Mouse (Mus musculus): ENCODE data around the gene Lrrc8d. TPM values are rescaled to one million over a fixed set of nuclear protein-coding genes. Genes with fewer than 3 reads are reported as not detected.
A peak's percentile ranks its signal among the peaks of the same experiment; 100 is the strongest.
"Not testable (repeated sequence)": the region's sequence is repeated elsewhere in the genome, so short reads cannot be mapped to it uniquely, and the experiment has no call there.

Gene Lrrc8d
- total RNA-seq, 2 experiments from 2014 or later, result 15.7 to 44.6 TPM

DNA sequence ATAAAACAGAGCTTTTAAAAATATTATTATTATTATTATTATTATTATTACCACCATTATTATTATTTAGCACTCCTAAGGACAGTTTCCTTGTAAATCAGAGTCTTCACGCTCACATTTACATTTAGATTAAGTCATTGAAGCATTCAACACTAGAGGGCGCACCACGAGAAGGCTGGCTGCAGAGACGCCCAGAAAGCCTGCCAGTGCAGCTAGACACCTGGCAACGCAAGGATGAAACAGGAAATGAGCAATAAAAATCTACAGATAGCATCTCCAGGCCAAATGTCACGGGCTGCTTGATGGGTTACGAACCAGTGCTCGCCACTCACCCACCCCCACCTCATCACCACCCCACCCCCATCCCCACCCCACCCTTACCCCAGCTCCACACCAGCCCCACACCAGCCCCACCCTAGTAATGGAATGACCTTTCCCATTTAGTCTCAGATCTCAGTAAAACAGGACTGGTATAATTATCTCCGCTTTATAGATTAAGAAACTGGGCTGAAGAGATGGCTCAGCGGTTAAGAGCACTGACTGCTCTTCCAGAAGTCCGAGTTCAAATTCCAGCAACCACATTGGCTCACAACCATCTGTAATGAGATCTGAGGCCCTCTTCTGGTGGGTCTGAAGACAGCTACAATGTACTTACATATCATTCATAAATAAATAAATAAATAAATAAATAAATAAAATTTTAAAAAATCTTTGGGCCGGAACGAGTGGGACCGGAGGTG, 14.7 kb upstream of the Lrrc8d start:
- ATAC-seq (replicated peaks; ENCODE audit: poor library complexity, severe bottlenecking), result peak; percentile 74

- not testable (repeated sequence) for ATAC-seq (replicated peaks; ENCODE audit: poor library complexity, severe bottlenecking)
Measured at GRCm38 (mm10) chr5:105685780-105686305, 13.9 kb upstream of the Lrrc8d start.

DNA sequence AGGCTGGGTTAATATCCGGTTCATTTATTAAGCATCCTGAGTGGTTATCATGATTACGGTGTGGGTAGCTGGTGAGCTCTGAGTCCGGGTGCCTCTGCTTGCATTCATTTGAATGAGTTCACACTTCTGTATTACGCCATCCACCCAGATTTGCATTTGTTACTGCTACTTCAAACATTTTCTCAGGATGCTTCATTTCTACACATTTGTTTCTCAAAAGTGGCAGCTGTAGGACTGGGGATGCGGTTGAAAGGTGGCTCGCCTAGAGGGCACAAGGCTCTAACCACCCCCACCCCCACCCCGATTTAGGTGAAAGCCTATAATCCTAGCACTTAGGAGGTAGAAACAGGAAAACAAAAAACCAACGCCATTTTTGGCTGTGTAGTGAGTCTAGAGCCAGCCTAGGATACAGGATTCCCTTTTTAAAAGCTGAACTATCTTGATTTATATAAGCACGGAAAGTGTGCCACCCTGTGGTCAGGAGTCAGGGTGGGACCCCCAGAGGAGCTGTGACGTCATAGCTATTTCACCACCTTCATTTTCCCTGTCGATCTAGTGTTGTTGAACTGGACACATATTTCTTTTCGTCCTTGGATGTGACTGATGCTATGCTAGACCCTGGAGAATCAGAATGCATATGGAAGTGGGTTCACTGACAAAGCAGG, 13.3 kb upstream of the Lrrc8d start:
- peak; percentile 40 for ATAC-seq (replicated peaks; ENCODE audit: poor library complexity, severe bottlenecking)

- no peak for ATAC-seq (replicated peaks; ENCODE audit: poor library complexity, severe bottlenecking)
Measured at GRCm38 (mm10) chr5:105690502-105691454, 9.0 kb upstream of the Lrrc8d start.

DNA sequence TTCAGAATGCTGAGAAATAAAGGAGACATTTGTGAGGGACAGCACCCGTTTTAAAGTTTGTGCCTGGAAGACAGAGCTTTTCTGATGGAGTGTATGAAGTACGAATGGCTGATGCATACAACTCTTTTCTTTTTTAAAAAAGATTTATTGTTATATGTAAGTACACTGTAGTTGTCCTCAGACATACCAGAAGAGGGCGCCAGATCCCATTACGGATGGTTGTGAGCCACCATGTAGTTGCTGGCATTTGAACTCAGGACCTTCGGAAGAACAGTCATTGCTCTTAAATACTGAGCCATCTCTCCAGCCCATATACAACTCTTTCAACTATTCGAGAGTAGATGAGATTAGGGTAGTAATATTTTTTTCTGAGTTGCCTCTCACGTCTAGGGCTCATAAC, 8.1 kb upstream of the Lrrc8d start:
- no peak for ATAC-seq (replicated peaks; ENCODE audit: poor library complexity, severe bottlenecking)

DNA sequence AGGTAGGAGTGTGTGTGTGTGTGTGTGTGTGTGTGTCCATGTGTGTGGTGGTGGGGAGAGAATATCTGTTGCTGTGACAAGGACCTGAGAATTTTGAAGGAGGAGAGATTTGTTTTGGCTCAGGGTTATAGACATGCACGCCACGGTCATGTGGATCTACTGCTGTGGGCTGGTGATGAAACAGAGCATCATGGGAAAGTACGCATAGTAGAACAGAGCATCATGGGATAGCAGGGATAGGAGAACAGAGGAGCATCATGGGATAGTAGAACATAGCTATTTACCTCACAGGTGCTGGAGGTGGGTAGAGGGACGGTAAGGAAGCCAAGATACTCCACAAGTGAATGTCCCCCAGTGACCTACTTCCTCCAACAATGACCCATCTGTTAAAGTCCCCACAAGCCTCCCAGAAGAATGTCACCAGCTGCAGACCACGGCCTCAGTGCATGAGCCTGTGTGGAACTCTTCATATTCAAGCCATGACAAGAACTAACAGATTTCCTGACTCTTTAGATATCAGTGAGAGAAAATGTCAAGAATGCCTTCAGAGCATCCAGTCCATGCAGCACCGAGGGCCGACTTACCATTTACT, 5.3 kb upstream of the Lrrc8d start:
- ATAC-seq (replicated peaks; ENCODE audit: poor library complexity, severe bottlenecking), result no peak

GRCm38 (mm10) chr5:105696049-105696448, 3.7 kb upstream of the Lrrc8d start:
- ATAC-seq (replicated peaks; ENCODE audit: poor library complexity, severe bottlenecking), result peak; percentile 61

DNA sequence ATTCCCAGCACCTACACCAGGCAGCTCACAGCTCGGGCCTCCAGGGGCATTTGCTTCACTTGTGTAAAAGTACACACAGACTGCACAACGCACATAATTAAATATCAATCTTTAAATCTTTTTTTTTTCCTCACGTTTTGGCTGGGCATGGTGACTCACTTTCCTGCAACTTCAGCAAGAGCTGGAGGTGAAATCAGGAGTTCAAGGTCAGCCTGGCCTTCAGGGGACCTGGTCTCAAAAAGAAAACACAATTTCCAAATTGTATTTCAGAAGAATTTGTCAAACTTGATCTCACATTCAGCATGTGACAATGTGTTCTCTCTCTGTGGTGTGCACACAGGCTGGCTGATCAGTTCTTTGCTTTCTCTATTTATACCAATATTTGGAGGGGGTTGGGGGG, 1.9 kb upstream of the Lrrc8d start:
- no peak for ATAC-seq (replicated peaks; ENCODE audit: poor library complexity, severe bottlenecking)

- ATAC-seq (replicated peaks; ENCODE audit: poor library complexity, severe bottlenecking), result peak; percentile 17
Measured at GRCm38 (mm10) chr5:105698694-105699093, 1.1 kb upstream of the Lrrc8d start.

DNA sequence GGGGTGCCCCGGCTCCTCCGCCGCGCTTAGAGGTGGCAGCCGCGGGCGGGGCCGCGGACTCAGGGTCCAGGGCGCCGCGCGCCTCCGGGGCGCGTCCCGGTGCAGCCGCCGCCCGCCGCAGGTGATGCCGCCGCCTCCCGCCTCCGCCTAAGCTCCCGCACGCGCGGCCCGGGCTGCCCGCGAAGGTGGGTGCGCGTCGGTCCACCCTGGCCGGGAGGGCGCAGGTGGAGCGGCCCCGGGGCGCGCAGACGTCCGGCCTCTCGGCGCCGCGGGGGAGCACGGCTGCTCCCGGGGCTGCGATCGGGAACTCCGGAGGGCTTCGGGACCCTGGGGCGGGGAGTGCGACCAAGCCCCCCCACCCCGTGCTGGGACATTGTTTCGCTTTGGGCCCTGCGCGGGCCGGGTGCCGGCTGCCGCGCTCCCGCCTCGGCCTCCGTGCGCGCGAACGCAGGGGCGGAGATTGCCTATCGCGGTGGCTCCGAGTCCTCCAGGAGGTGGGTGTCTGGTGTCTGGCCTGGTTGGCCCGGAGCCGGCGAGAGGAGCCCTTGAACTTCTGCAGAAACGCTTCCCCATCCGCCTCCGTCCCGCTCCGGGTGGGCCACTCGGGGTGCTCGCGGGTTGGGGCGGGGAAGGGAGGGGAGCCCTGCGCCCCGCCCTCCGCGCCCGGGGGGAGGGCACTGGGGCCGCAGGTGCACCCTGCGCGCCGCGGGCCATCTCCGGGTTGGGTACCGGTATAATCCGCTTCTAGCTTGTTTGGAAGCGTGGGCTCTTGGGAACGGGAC, 492 bp downstream of the Lrrc8d start:
- peak; percentile 50 for ATAC-seq (replicated peaks; ENCODE audit: poor library complexity, severe bottlenecking)

DNA sequence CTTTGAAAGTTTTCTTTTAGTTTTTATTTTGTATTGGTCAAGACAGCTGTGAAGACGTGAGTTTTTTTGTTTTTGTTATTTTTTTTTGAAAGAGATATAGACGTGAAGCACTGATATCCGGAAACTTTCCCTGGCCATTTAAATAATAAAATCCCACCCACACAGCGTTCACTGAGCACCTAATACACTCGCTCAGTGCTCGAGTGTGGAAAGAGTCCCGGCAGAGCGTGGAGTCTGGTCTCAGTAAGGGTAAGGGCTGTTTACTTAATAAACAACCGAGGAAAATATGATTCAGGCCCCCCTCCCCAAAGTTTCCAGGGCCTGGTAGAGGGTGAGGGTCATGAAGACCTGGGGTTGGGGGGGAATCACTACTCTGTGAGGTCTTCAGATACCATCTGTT, 1.6 kb downstream of the Lrrc8d start:
- ATAC-seq (replicated peaks; ENCODE audit: poor library complexity, severe bottlenecking), result no peak

- ATAC-seq (replicated peaks; ENCODE audit: poor library complexity, severe bottlenecking), result peak; percentile 42
Measured at GRCm38 (mm10) chr5:105701844-105702243, 2.1 kb downstream of the Lrrc8d start.

DNA sequence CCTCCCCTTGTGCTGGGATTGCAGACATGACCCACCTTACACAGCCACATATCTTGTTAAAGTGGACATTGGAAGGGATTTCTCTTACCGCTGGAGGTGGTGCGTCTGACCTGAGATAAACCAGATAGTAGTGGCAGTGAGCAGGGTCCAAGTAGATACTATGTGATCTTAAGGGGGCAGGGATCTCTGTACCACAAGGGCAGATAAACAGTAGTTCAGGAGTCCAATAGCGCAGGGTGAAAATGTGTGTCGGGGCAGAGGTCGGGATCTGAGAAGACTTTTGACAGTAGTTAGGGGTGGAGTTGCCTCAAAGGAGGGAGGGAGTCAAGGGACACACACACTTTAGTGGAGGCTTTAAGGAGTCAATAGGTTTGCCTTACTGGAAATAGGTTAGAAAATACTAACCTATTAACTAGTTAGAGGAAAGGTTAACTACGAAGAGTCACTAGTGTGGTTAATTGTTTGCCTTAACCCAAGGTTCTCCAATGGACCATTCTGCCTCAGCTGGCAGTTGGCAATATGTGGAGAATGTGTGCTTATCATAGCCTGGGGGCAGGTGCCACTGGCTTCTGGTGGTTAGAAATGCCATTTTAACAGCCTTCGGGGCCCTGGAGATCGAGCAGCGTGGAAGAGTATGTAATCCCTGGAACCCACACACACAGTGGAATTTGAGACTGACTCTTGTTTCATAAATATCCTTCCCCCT, 3.0 kb downstream of the Lrrc8d start:
- ATAC-seq (replicated peaks; ENCODE audit: poor library complexity, severe bottlenecking), result no peak

DNA sequence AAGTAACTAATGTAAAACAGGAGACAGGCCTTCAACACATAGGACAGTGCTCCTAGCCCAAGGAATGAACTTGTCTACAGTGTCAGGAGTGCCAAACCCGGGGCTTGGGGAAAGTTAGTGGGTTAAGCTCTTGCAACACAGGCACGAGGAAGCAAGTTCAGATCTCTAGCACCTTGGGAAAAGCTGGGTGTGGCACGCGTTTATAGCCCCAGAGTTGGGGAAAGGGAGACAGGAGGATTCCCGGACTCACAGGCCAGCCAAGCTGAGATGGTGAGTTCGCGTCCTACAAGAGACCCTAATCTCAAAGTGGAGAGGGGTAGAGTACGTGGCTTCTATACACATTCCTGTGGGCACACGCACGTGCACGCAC, 3.5 kb downstream of the Lrrc8d start:
- ATAC-seq (replicated peaks; ENCODE audit: poor library complexity, severe bottlenecking), result no peak

- ATAC-seq (replicated peaks; ENCODE audit: poor library complexity, severe bottlenecking), result no peak
Measured at GRCm38 (mm10) chr5:105704573-105704972, 4.8 kb downstream of the Lrrc8d start.

DNA sequence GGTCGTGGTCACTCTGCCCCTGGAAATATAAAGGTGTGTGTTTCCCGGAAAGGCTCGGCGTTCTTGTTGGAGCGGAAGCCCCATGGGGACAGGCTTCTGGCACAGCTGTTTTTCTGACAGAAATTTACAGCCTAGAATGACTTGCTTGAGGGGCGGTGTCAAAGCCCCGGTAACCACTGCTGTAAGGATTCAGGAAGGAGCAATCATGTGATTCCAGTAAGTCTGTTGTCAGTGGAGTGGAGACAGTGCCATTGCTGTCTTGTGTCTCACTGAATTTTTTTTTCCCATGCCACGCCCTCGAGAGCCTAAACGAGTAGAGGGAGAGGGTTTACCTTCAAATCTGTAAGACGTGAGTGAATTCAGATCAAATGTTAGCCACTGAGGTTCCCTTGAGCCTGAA, 6.9 kb downstream of the Lrrc8d start:
- ATAC-seq (replicated peaks; ENCODE audit: poor library complexity, severe bottlenecking), result peak; percentile 43

GRCm38 (mm10) chr5:105708276-105708675, 8.5 kb downstream of the Lrrc8d start:
- no peak for ATAC-seq (replicated peaks; ENCODE audit: poor library complexity, severe bottlenecking)

DNA sequence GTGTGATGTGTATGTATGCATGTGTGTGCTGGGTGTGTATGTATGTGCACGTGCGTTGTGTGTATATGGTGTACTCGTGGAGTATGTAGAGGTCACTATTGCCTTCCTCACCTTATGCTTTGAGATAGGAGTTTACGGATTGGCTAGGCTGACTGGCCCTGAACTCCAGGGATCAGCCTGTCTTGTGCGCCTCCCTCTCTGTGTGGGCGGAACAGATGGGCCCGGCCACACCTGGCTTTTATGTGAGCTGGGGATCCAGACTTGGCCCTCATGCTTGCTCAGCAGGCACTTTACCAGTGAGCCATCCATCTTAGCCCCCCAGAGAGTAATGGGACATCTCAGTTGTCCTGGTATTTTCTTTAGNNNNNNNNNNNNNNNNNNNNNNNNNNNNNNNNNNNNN, 10.7 kb downstream of the Lrrc8d start:
- ATAC-seq (replicated peaks; ENCODE audit: poor library complexity, severe bottlenecking), result no peak

GRCm38 (mm10) chr5:105714446-105714845, 14.7 kb downstream of the Lrrc8d start:
- ATAC-seq (replicated peaks; ENCODE audit: poor library complexity, severe bottlenecking), result no peak
